Mouse (Mus musculus) heart, embryonic 11.5 days (tissue): ENCODE data around the gene Fcrl6. TPM values are rescaled to one million over a fixed set of nuclear protein-coding genes. Genes with fewer than 3 reads are reported as not detected.

Experiments used
- ATAC-seq: fragments of 200-750 bp; cut with Nextera tagmentation; replicated peaks from 2 replicates; pipeline ENCODE4 v1.8.0; 2017; ENCODE audit warnings: moderate library complexity; ENCODE audit not compliant: insufficient number of reproducible peaks, low FRiP score, low TSS enrichment
- H3K27ac ChIP-seq: fragments of 300-500 bp; sonication (generic); 2 replicates; pipeline ENCODE4 v1.5.1; 2014; ENCODE audit warnings: mild to moderate bottlenecking, low read depth, low read length
- H3K27me3 ChIP-seq: fragments of 300-500 bp; sonication (generic); 2 replicates; pipeline ENCODE4 v1.6.1; 2014; ENCODE audit warnings: mild to moderate bottlenecking, low read length, mixed read lengths; ENCODE audit not compliant: control insufficient read depth, insufficient read depth
- H3K36me3 ChIP-seq: fragments of 300-500 bp; sonication (generic); 2 replicates; pipeline ENCODE4 v1.6.1; 2014; ENCODE audit warnings: mild to moderate bottlenecking, low read length, moderate library complexity, mixed read lengths; ENCODE audit not compliant: control insufficient read depth, insufficient read depth
- H3K4me1 ChIP-seq: fragments of 300-500 bp; sonication (generic); 2 replicates; pipeline ENCODE4 v1.6.1; 2014; ENCODE audit warnings: low read length; ENCODE audit not compliant: control insufficient read depth, insufficient read depth
- H3K4me2 ChIP-seq: fragments of 300-500 bp; sonication (generic); 2 replicates; pipeline ENCODE4 v1.6.1; 2014; ENCODE audit warnings: mild to moderate bottlenecking, moderate library complexity
- H3K4me3 ChIP-seq: fragments of 300-500 bp; sonication (generic); 2 replicates; pipeline ENCODE4 v1.5.1; 2014; ENCODE audit warnings: low read depth, low read length
- H3K9ac ChIP-seq: fragments of 300-500 bp; sonication (generic); 2 replicates; pipeline ENCODE4 v1.6.1; 2014; ENCODE audit warnings: mild to moderate bottlenecking, low read depth, low read length, moderate library complexity
- H3K9me3 ChIP-seq: fragments of 300-500 bp; sonication (generic); replicated peaks from 2 replicates; pipeline ENCODE4 v1.6.1; 2016; ENCODE audit warnings: low read length; ENCODE audit not compliant: control insufficient read depth
- WGBS: fragments of 180-500 bp; shearing (Covaris S2); extraction: QIAGEN DNeasy Blood & Tissue Kit; methylation state at CpG from one replicate; pipeline ENCODE4 v1.1.7; 2014; ENCODE audit not compliant: insufficient replicate concordance; 5-methylcytosine and 5-hydroxymethylcytosine counted together
- polyA plus RNA-seq: library from polyadenylated mRNA; unstranded; fragments of >200 nt; fragmentation: Nextera tagmentation; extraction: Ambion mirVana; gene quantifications from 2 replicates; pipeline ENCODE4 v1.2.1, GENCODE M21; 2014

The Fcrl6 gene
- not detected in 2 replicates for polyA plus RNA-seq

GRCm38 (mm10) chr1:172602326-172602725 lies at the start of gene Fcrl6:
Gene Fcrl6 (minus strand): TSS chr1:172602551.
- WGBS = 7% methylated on average over 1 of the region's 1 CpGs
- no peak within 1 kb of the TSS for H3K27ac ChIP-seq
- H3K4me2 ChIP-seq = no peak within 1 kb of the TSS
- H3K4me1 ChIP-seq = no peaks in the 10 kb centered on the region
- no peaks in the 10 kb centered on the region for H3K27me3 ChIP-seq
- no peak for ATAC-seq
- H3K9me3 ChIP-seq = no peaks in the 10 kb centered on the region
- no peak within 1 kb of the TSS for H3K9ac ChIP-seq
- H3K36me3 ChIP-seq = no peaks in the 10 kb centered on the region
- H3K4me3 ChIP-seq = no peak within 1 kb of the TSS

GRCm38 (mm10) chr1:172651288-172651987 lies 49.1 kb upstream of the Fcrl6 start:
- no peak for ATAC-seq
- WGBS = 82% methylated on average over 10 of the region's 10 CpGs

GRCm38 (mm10) chr1:172650519-172651287 lies 48.4 kb upstream of the Fcrl6 start:
- no peak for ATAC-seq
- no peak overlapping the region for H3K27ac ChIP-seq
- no peak overlapping the region for H3K4me3 ChIP-seq
- no peak overlapping the region for H3K4me2 ChIP-seq
- no peaks in the 10 kb centered on the region for H3K4me1 ChIP-seq
- H3K27me3 ChIP-seq = no peaks in the 10 kb centered on the region
- no peak overlapping the region for H3K9ac ChIP-seq
- no peaks in the 10 kb centered on the region for H3K36me3 ChIP-seq
- 52% methylated on average over 8 of the region's 8 CpGs for whole genome bisulfite sequencing
- H3K9me3 ChIP-seq = no peaks in the 10 kb centered on the region

More at GRCm38 (mm10) chr1:172651288-172651987, 49.1 kb upstream of the Fcrl6 start:
- Histone ChIP-seq H3K36me3 (no peaks in the 10 kb centered on the region), H3K4me2 (no peak overlapping the region), H3K27me3 (no peaks in the 10 kb centered on the region), H3K27ac (no peak overlapping the region), H3K9me3 (no peaks in the 10 kb centered on the region), H3K4me3 (no peak overlapping the region), H3K4me1 (no peaks in the 10 kb centered on the region), H3K9ac (no peak overlapping the region)

GRCm38 (mm10) chr1:172649396-172649795 lies 47.0 kb upstream of the Fcrl6 start:
- H3K27ac ChIP-seq = no peak overlapping the region
- H3K27me3 ChIP-seq = no peaks in the 10 kb centered on the region
- WGBS = 49% methylated on average over 9 of the region's 9 CpGs
- H3K9me3 ChIP-seq = no peaks in the 10 kb centered on the region
- no peak overlapping the region for H3K9ac ChIP-seq
- H3K4me3 ChIP-seq = no peak overlapping the region
- H3K36me3 ChIP-seq = no peaks in the 10 kb centered on the region
- 0 out of 2 replicates have a peak, but pooled peaks have one; percentile 19 for ATAC-seq
- no peak overlapping the region for H3K4me2 ChIP-seq
- no peaks in the 10 kb centered on the region for H3K4me1 ChIP-seq

GRCm38 (mm10) chr1:172647236-172647635 lies 44.9 kb upstream of the Fcrl6 start:
- H3K9ac ChIP-seq = no peak overlapping the region
- ATAC-seq = no peak
- no peaks in the 10 kb centered on the region for H3K4me1 ChIP-seq
- H3K9me3 ChIP-seq = no peaks in the 10 kb centered on the region
- H3K36me3 ChIP-seq = no peaks in the 10 kb centered on the region
- no peak overlapping the region for H3K4me3 ChIP-seq
- H3K27ac ChIP-seq = no peak overlapping the region
- H3K4me2 ChIP-seq = peak overlapping the region; percentile 12; the same call in 1 of the 2 replicates
- no peaks in the 10 kb centered on the region for H3K27me3 ChIP-seq
- WGBS = 49% methylated on average over 4 of the region's 4 CpGs

GRCm38 (mm10) chr1:172638781-172639180 lies 36.4 kb upstream of the Fcrl6 start:
- H3K9me3 ChIP-seq = no peaks in the 10 kb centered on the region
- no peak overlapping the region for H3K27ac ChIP-seq
- no peaks in the 10 kb centered on the region for H3K36me3 ChIP-seq
- H3K9ac ChIP-seq = no peak overlapping the region
- no peak overlapping the region for H3K4me2 ChIP-seq
- H3K4me1 ChIP-seq = peaks cover 8% of the 10 kb centered on the region
- no peak for ATAC-seq
- H3K4me3 ChIP-seq = no peak overlapping the region
- no peaks in the 10 kb centered on the region for H3K27me3 ChIP-seq
- WGBS = 14% methylated on average over 2 of the region's 2 CpGs

GRCm38 (mm10) chr1:172637801-172638200 lies 35.5 kb upstream of the Fcrl6 start:
- no peak for ATAC-seq
- WGBS = 62% methylated on average over 4 of the region's 4 CpGs
- H3K27me3 ChIP-seq = no peaks in the 10 kb centered on the region

GRCm38 (mm10) chr1:172636266-172636665 lies 33.9 kb upstream of the Fcrl6 start:
- Histone ChIP-seq H3K4me3 (no peak overlapping the region), H3K9me3 (no peaks in the 10 kb centered on the region), H3K27me3 (no peaks in the 10 kb centered on the region), H3K27ac (no peak overlapping the region), H3K4me2 (no peak overlapping the region), H3K4me1 (peaks cover 8% of the 10 kb centered on the region), H3K9ac (no peak overlapping the region), H3K36me3 (no peaks in the 10 kb centered on the region)
- 81% methylated on average over 5 of the region's 5 CpGs for whole genome bisulfite sequencing
- ATAC-seq = no peak

More at GRCm38 (mm10) chr1:172637801-172638200, 35.5 kb upstream of the Fcrl6 start:
- H3K9ac ChIP-seq = no peak overlapping the region
- H3K4me1 ChIP-seq = peaks cover 8% of the 10 kb centered on the region
- H3K4me2 ChIP-seq = no peak overlapping the region
- H3K4me3 ChIP-seq = no peak overlapping the region
- no peaks in the 10 kb centered on the region for H3K9me3 ChIP-seq
- no peaks in the 10 kb centered on the region for H3K36me3 ChIP-seq
- no peak overlapping the region for H3K27ac ChIP-seq
